Mouse (Mus musculus) heart, adult 2 months (tissue): ENCODE data around the gene Cxcl15.

Experiments
- CTCF ChIP-seq: fragments of 200-600 bp; IDR thresholded peaks from 2 replicates; pipeline ENCODE4 v1.8.1; 2022; ENCODE audit warnings: antibody characterized with exemption, mild to moderate bottlenecking, moderate library complexity
- EP300 ChIP-seq: fragments of 200-500 bp; IDR thresholded peaks from 2 replicates; pipeline ENCODE4 v1.6.1; 2011; ENCODE audit warnings: low read depth, low read length, control low read depth; ENCODE audit not compliant: insufficient read depth
- POLR2A ChIP-seq: fragments of 200-500 bp; IDR thresholded peaks from 2 replicates; pipeline ENCODE4 v1.6.1; 2011; ENCODE audit warnings: mild to moderate bottlenecking, low read depth, low read length, control low read depth; ENCODE audit not compliant: insufficient read depth

DNA sequence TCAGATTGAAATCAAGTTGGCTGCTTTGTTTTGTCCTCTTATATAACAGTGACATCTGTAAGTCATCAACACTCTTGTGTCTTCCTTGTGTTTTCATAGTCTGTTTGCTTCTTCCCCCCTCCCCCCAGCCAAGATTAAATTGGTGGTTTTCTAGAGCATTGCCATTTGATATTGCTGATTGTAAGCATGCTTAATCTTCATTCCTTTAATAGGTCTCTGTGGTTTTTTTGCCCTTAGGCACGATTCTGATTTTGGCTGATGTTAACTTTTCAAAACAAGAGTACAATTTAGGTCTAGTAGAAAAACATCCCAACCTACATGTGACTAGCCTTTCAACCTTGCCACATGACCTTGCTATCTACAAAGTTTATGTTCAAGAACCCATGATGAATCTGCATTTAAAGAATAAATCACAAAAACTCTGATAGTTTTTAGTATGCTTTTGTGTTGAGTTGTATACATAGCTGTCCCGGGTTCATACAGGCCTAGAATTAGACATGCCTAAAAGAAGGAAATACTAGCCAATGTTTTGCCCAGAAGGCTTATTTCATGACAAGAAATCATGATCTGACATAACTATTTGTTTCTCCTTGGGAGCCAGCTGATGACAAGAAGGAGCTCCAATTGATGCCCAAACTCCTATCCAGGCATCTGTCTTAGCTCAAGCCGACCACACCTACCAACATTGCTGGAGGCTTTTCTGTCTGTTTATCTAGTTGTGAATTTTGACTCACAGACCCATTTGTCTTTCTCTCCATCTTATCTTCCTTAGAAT lies 13.0 kb downstream of the Cxcl15 start:
- TF ChIP-seq CTCF (no peak), POLR2A (no peak), EP300 (no peak)
